Comparison of ENCODE assay signal across 17 mouse cellular contexts in the genomic region with DNA sequence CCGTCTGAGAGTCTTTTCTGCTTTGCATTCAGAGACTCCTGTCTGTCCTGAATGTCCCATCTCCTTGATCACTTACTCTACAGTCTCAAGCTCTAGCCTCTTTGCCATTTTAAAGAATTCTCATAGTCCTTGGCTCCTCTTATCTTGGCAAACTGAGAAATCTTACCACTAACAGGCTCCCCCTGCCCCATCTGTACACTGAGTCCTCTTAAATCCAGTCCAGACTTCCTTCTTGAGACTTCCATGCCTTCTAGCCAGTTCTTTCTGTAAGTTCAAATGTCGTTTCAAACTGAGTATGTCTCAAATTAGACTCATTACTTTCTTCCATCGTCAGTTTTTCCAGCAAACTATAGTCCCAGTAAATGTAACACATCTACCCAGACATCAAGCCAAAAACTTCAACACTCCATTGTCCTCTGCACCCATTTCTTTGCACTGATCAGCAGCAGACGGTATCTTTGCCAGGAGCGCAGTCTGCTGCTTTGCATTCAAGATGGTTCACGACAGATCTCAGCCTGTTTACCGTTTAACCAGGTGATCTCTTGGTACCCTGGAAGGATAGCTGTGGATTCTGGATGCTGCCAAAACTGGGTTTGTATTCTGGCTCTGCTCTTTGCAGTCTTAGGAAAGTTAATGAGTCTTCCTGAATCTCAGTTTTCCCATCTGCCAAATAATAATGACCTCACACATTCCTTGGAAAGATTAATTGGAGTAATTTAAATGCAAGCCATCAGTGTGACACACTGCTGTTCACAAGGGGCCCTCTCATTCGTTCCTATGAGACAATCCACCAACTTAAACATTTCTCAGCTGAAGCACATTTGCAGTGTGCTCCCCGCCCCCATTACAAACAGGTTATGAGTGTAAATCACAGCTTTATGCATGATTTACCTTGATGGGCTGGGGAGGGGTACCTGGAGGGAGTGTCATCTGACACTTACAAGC. TPM values are rescaled to one million over a fixed set of nuclear protein-coding genes. Genes with fewer than 3 reads are reported as not detected.
DNase-seq lines count a peak whose midpoint lies in the region; ATAC-seq and TF ChIP-seq lines count a peak whose summit lies in the region.
"Had no signal": no experiment of that assay in that cellular context is flagged by ENCODE, and none has a peak within 500 bp of the region (broad histone marks: within the 10 kb centered on the region; RNA-seq: fewer than 3 reads in every experiment).

No protein-coding gene starts in this region.

- no peak overlapping the region for H3K4me2 ChIP-seq in forebrain, embryonic 12.5 days
- H3K4me2 ChIP-seq in kidney, postnatal 0 days (ENCODE audit: low read length): no peak overlapping the region
- H3K4me2 ChIP-seq: limb, embryonic 12.5 days had no signal

- H3K27me3 ChIP-seq in forebrain, embryonic 12.5 days: no peaks in the 10 kb centered on the region
- H3K27me3 ChIP-seq in kidney, postnatal 0 days (ENCODE audit: insufficient read depth, low read length): no peaks in the 10 kb centered on the region
- H3K27me3 ChIP-seq: limb, embryonic 12.5 days had no signal

- no peak for TF ChIP-seq CTCF in kidney, postnatal 0 days (IDR thresholded peaks at IDR 0.05; ENCODE audit: low read depth)

- H3K27ac ChIP-seq in forebrain, embryonic 12.5 days: no peak overlapping the region
- no peak overlapping the region for H3K27ac ChIP-seq in kidney, postnatal 0 days
- H3K27ac ChIP-seq: limb, embryonic 12.5 days; macrophage had no signal

- no peak overlapping the region for H3K9ac ChIP-seq in forebrain, embryonic 12.5 days
- H3K9ac ChIP-seq in kidney, postnatal 0 days (ENCODE audit: low read depth, low read length): no peak overlapping the region
- H3K9ac ChIP-seq: limb, embryonic 12.5 days had no signal

- no peaks in the 10 kb centered on the region for H3K9me3 ChIP-seq in forebrain, embryonic 12.5 days
- H3K9me3 ChIP-seq in kidney, postnatal 0 days (replicated peaks; ENCODE audit: low read length): no peaks in the 10 kb centered on the region
- H3K9me3 ChIP-seq: limb, embryonic 12.5 days had no signal

- 61% methylated on average over 9 of the region's 9 CpGs for WGBS in forebrain, embryonic 12.5 days
- WGBS in kidney, postnatal 0 days: 44% methylated on average over 9 of the region's 9 CpGs

- H3K4me3 ChIP-seq in forebrain, embryonic 12.5 days (replicated peaks): no peak overlapping the region
- no peak overlapping the region for H3K4me3 ChIP-seq in kidney, postnatal 0 days (replicated peaks; ENCODE audit: low read depth, low read length)
- H3K4me3 ChIP-seq: limb, embryonic 12.5 days had no signal

- no peaks in the 10 kb centered on the region for H3K4me1 ChIP-seq in forebrain, embryonic 12.5 days
- no peaks in the 10 kb centered on the region for H3K4me1 ChIP-seq in kidney, postnatal 0 days (replicated peaks; ENCODE audit: insufficient read depth, low read length)
- H3K4me1 ChIP-seq: limb, embryonic 12.5 days had no signal

- peak; percentile 46 for DNase-seq in kidney, adult 9 months
- DNase-seq in kidney, postnatal 25 days: no peak
- peak; percentile 66 for DNase-seq in Muller cell, postnatal 12 days (ENCODE audit: inconsistent ontology term)
- peak; percentile 53 for DNase-seq in kidney, postnatal 0 days (ENCODE audit: low spot score)
- no peak for DNase-seq in gastrocnemius, postnatal 10 days
- no peak for DNase-seq in left cerebral cortex, adult 9 months (ENCODE audit: low spot score in 2 of 2)
- DNase-seq: cerebellum, postnatal 36 days; heart, adult 18-20 months; heart, postnatal 14 days; layer of hippocampus, postnatal 36 days; lung, adult 2 months; thymus, postnatal 25 days had no signal

- ATAC-seq in forebrain, embryonic 12.5 days (ENCODE audit: low FRiP score): peak; percentile 89
- ATAC-seq in kidney, postnatal 0 days (replicated peaks; ENCODE audit: low FRiP score, low read depth): peak; percentile 36; the same call in 1 of the 2 replicates
- ATAC-seq: CD4-positive, CD25-positive, alpha-beta regulatory T cell, adult 4 months; intestine, embryonic 16.5 days had no signal

- no peaks in the 10 kb centered on the region for H3K36me3 ChIP-seq in forebrain, embryonic 12.5 days (replicated peaks)
- H3K36me3 ChIP-seq in kidney, postnatal 0 days (ENCODE audit: insufficient read depth, low read length): no peaks in the 10 kb centered on the region
- H3K36me3 ChIP-seq: limb, embryonic 12.5 days had no signal

RNA-seq across cellular contexts. Expression of gene Dab2, which starts 53.4 kb away (rescaled TPM):
- polyA plus RNA-seq in forebrain, embryonic 12.5 days (2016; fragmentation: Nextera tagmentation; extraction: Ambion mirVana): 27.8 and 37.4 TPM in 2 replicates
- 94.5 and 106 TPM in 2 replicates for polyA plus RNA-seq in kidney, postnatal 0 days (2015; fragmentation: Nextera tagmentation; extraction: Ambion mirVana)
- 10 to 100 TPM; 42.1 to 53.8 TPM for total RNA-seq in gastrocnemius, postnatal 10 days (2021)
- polyA plus RNA-seq: CD4-positive, CD25-positive, alpha-beta regulatory T cell, adult 4 months had no signal

Comparison
In these comparisons a context has a peak if more than half of its experiments do, and no peak if none do; other contexts are left out.
1. DNase-seq: peak in kidney, adult 9 months (single experiment), Muller cell, postnatal 12 days (single experiment) and kidney, postnatal 0 days (single experiment); none in kidney, postnatal 25 days (0 of 2), gastrocnemius, postnatal 10 days (single experiment) and left cerebral cortex, adult 9 months (0 of 2).